Mouse (Mus musculus) bone marrow macrophage, adult 2 months (primary cell): Measurements from ENCODE around the gene Uggt1.

ENCODE experiments used
- CTCF ChIP-seq: IDR thresholded peaks from 2 replicates; pipeline ENCODE4 v1.5.1; 2012; ENCODE audit warnings: low read depth, mild to moderate bottlenecking, low read length, moderate library complexity
- POLR2A ChIP-seq: IDR thresholded peaks from 2 replicates; pipeline ENCODE4 v1.6.1; 2012; ENCODE audit warnings: mild to moderate bottlenecking, low read depth, low read length, borderline replicate concordance

- TF ChIP-seq POLR2A (no peak), CTCF (no peak)
Measured at GRCm38 (mm10) chr1:36235057-36235639, 9.4 kb downstream of the Uggt1 start.
